Mouse (Mus musculus) adrenal gland, postnatal 14 days (tissue): ENCODE data around the gene Pmis2. TPM values are rescaled to one million over a fixed set of nuclear protein-coding genes. Genes with fewer than 3 reads are reported as not detected.

Experiments
- DNase-seq: peaks from one replicate; pipeline ENCODE4 v3.0.0; 2021; ENCODE audit warnings: mixed read lengths
- long read RNA-seq, 2 experiments: library from polyadenylated mRNA; stranded (forward); transcript quantifications; one replicate each; pipeline ENCODE4 v2.0.0; 2021
- total RNA-seq: library from RNA; stranded (reverse); gene quantifications from 2 replicates; pipeline ENCODE4 v1.2.3, GENCODE M21; 2021

Pmis2 gene
- total RNA-seq = not detected in 2 replicates
- long read RNA-seq, experiment 1 = 0 reads
- long read RNA-seq, experiment 2 = 0 reads

- no peak for DNase-seq
Measured at GRCm38 (mm10) chr7:30671480-30671879, at the start of gene Pmis2. TSS of gene Pmis2 (minus strand) at chr7:30671605.

DNA sequence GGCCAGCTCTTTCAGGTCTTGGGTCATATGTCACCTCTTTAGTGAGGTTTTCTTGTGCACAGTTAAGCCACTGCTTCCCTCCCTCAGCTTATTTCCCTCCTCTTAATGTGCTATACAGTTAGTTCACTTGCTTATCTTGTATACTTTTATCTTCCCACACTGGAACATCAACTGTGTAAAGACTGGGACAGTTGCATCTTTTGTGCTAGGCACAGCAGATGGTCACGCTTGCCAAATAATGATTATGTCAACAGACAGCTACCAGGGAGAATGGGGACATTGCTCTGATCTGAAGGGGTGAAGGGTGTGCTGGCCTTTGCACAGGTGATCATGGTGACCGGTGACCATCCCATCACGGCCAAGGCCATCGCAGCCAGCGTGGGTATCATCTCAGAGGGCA is 48.3 kb upstream of the Pmis2 start:
- DNase-seq = no peak

GRCm38 (mm10) chr7:30717716-30718046 is 46.3 kb upstream of the Pmis2 start:
- no peak for DNase-seq

GRCm38 (mm10) chr7:30717006-30717715 is 45.8 kb upstream of the Pmis2 start:
- DNase-seq = peak; percentile 91

- DNase-seq = no peak
Measured at GRCm38 (mm10) chr7:30711942-30712341, 40.5 kb upstream of the Pmis2 start, which contains the start of gene Atp4a. TSS of gene Atp4a (plus strand) at chr7:30712209.

DNA sequence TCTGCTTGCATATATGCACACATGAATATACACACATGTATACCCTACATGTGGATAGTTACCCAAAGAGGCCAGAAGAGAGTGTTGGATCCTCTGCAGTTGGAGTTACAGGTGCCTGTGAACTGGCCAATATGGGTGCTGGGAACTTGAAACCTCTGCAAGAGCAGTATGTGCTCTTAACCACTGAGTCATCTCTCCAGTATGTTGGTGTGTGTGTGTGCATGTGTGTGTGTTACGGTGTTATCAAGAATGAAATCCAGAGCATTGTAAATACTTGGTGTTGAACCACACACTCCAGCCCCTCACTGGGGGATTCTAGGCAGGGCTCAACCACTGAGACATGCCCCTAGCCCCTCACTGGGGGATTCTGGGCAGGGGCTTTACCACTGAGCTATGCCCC is 36.0 kb upstream of the Pmis2 start:
- peak; percentile 24 for DNase-seq

DNA sequence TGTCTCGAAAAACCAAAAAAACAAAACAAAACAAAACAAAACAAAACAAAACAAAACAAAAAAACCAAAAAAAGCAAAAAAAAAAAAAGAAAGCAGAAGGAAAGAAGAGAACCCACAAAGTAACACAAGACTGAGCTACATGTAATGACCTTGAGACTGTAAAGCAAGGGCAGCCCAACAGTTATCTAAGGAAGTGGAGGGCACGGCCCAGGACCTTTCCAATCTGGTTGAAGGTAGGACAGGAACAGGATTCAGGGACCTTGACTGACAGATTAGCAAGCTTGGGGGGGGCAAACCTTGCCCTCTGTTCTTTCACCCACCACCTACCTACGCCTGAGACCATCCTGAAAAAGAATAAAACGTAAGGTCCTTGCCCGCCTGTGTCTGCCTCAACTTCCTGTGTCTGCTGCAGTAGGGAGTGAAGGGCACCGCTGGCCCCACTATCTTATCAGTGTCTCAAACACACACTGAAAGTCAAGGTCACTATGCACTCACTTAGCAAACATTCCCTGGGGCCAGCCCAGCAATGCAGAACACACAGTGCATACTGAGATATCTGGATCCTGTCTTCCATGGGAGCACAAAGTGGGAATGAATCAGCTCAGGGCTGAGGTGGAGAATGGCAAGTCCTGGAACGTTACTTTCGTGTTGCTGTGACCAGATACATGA is 34.9 kb upstream of the Pmis2 start:
- peak; percentile 66 for DNase-seq

DNA sequence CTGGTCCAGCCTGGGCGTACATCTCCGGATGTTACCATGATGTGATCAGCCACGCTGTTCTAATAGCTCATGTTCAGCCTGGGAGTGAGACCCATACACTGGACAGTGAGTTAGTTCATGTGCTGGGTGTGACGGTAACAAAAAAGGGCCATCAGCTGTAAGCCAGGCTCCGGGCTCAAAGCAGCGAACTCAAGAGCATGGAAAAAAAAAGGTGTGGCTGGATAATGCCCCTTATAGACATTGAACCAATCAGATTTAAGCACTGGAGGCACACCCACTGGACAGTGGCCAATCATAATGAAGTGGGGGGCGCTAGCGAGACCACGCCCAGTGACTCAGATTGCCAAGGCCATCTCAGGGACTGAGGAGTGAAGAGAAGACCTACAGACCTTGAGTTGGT is 27.2 kb upstream of the Pmis2 start, which contains the start of gene 2200002J24Rik:
Gene 2200002J24Rik (plus strand): TSS at position 338 of the 400 bp plus-strand sequence.
- peak; percentile 89 for DNase-seq

DNA sequence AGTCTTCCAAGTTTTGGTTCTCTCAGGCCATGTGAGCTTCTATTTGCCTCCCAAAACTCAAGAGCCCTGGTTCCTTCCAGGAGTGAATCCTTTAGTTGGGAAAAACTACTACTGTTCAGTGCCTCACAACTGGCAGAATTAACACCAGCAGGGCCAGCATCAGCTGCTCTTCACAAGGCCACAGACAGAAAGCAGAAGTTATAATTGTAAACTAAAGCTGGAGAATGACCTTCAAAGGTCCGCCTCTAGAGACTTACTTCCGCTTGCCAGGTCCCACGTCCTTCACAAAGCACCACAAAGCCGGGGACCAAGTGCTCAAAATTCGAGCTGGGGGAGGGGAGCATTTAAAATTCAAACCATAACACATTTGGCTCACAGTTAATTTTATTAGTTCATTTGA is 26.7 kb upstream of the Pmis2 start:
- peak; percentile 60 for DNase-seq

GRCm38 (mm10) chr7:30688325-30688724 is 16.9 kb upstream of the Pmis2 start:
- DNase-seq = no peak

DNA sequence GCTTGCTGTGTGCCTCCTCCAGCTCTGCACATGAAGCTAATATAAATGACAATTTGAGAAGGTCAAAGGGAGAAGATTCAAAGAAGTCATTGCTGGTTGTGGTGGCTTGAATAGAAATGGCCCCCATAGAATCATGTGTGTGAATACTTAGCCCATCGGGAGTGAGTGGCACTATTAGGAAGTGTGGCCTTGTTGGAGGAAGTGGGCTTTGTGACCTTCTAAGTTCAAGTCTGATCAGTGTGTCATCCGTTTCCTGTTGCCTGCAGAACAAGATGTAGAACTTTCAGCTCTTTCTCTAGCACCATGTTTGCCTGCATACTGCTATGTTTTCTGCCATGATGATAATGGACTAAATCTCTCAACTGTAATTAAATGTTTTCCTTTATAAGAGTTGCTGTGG is 12.0 kb upstream of the Pmis2 start:
- no peak for DNase-seq

GRCm38 (mm10) chr7:30681897-30682296 is 10.5 kb upstream of the Pmis2 start:
- peak; percentile 58 for DNase-seq

DNA sequence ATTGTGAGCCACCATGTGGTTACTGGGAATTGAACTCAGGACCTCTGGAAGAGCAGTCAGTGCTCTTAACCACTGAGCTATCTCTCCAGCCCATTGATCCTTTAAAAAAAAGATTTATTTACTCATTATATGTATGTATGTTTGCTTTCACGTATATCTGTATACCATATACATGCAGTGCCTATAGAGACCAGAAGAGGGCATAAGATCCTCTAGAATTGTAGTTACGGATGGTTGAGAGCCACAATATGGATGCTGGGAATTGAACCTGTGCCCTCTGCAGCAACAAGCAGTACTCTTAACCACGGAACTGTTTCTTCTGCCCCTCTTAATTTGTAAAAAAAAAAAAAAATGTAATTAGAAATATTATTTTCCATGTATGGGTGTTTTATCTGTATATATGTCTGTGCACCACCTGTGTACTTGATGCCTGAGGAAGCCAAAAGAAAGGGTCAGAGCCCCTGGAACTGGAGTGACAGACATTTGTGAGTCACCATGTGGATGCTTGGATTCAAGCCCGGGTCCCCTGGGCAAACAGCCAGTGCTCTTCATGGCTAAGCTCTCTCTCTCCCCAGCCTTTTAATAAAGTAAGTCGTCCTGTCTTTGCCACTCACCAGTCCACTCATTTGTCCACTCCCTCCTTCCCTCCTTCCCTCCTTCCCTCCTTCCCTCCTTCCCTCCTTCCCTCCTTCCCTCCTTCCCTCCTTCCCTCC is 7.0 kb upstream of the Pmis2 start:
- peak; percentile 89 for DNase-seq

DNA sequence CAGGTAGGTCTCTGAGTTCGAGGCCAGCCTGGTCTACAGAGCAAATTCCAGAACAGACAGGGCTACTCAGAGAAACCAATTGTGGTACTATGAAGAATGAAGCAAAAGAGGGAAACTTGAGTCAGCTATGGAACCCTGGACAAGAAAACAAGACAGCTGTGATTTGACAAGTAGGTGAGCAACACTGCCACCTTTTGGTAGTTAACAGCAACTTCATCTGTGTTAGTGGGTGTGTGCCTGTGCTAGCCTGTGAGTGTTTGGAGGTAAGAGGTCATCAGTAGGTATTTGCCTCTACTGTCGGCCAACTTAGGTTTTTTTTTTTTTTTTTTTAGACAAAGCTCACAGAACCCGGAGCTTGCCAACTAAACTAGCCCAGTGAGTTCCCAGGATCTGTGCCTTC is 2.2 kb downstream of the Pmis2 start:
- DNase-seq = no peak

DNA sequence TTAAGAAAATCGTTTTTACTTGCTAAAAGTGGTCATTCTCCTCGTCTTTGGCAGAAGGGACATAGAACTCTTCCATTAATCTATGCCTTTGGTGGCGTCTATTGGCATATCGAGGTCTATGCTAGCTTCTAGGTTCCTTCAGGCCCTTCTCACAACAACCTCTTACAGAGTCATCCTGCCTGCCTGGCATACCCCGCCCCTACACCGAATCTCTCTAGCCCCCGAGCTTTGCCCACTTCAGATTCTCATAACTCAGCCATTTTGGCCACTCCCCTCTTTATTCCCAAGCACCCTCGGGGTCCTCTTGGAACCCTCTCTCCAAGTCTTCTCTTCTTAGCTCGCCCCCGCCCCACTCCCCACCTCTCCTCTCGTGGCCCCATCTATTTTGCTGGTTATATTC is 6.1 kb downstream of the Pmis2 start:
- peak; percentile 25 for DNase-seq

DNA sequence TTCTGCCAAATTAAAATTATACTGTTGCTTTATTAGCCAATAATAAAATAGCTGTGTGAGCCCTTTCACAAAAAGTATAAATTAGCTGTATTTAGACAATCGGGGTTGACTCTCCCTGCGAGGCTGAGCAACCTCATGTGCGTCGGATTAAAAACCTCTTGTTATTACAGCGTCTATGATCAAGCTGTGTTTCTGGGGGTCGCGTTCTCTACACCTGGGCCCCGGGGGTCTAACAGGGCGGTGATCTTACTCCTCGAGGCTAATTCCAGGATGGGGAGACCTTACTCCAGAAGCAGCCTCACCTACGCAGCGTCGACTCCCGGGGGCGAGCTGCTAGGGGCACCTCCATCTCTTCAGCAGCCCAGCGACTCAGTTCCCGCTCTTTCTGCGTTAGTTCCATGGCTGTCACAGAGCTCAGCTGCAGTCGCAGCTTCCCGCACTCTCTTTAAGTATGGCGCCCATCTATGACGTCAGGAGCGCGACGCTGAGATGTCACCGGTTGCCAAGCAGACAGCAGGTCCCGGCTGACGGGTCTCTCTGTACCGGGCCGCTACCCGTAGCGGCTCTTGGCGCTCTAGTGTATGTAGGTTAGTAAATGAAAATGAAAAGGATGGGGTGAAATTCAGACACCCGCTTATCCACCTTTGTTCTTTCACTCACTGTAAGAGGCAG is 6.7 kb downstream of the Pmis2 start, which contains the start of gene Haus5:
Gene Haus5 (minus strand): TSS at position 466 of the 672 bp plus-strand sequence.
- DNase-seq = peak; percentile 94

GRCm38 (mm10) chr7:30649591-30650540 is 21.5 kb downstream of the Pmis2 start, which contains the start of gene Rbm42:
TSS of gene Rbm42 (minus strand) at chr7:30650317.
- DNase-seq = peak; percentile 99

- DNase-seq = no peak
Measured at GRCm38 (mm10) chr7:30639083-30639482, 32.3 kb downstream of the Pmis2 start.

DNA sequence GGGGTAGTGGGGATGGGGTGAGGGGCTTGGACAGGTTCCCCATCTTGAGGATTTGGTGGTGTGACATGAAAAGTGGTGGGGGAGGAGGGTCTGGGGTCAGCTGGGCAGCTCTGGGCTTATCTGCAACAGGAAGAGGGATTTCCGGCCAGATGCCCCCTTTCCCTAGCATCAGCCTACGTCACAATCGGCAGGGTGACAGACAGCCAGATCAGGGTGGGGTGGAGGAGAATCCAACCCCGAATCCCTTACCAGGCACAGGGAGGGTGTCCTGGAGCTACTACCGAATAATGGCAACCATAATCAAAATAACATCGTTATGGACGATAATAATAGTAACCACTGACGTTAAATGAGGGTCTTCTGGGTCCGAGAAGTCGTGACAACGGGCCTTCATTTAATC is 35.0 kb downstream of the Pmis2 start:
- no peak for DNase-seq

- no peak for DNase-seq
Measured at GRCm38 (mm10) chr7:30635752-30636151, 35.7 kb downstream of the Pmis2 start, which contains the start of gene Etv2. TSS of gene Etv2 (minus strand) at chr7:30635852.

DNA sequence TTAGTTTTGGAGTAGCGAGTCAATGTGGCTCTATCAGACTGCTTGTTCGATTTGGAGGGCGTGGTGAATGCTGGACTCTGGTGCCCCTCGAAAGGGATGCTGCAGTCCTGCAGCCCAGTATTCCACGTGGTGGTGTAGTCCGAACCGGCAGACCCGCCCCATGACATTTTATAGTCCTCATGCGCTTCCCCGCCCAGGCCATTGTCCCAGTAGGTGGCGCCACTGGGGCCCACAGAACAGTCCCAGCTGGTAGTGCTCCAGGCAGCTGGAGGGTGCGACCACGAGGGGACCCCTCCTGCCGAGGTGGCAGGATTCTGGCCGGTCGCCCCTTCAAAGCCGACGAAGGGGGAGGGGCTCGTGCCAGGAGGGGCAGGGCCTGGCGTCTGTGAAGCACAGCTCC is 36.8 kb downstream of the Pmis2 start:
- DNase-seq = peak; percentile 83
